Mouse (Mus musculus): ENCODE measurements at regions not wholly inside any gene's neighbourhood (a gene's known extent, or its start where the extent isn't known, plus 50 kb on each side); places are given as distances from the start of the nearest gene placed in this dataset.

DNA sequence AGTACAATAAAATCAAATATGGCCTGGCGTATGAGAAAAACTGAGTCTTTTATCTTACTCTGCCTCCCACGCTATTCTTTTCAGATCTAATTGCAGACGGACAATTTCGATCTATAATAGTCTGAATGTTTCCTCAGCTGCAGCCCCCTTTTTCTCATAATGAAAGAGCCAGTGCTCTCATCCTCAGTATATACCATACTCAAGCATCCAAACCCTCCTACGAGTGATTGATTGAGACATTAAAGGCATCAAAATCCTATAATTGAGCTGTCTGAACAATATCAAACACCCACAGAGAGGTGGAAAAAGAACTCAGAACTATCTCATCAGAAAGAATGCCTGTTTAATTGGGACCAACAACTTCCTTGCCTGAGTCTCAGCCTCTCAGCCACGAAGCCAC lies 87.0 kb downstream of the Rbm43 start:
- no peak overlapping the region for H3K4me3 ChIP-seq (replicated peaks)
- H3K9me3 ChIP-seq = peaks cover 4% of the 10 kb centered on the region; the same call in 1 of the 2 replicates
- peaks cover 6% of the 10 kb centered on the region for H3K4me1 ChIP-seq
- TF ChIP-seq GATA1 (IDR thresholded peaks at IDR 0.05; ENCODE audit: borderline replicate concordance, low read length) = no peak
- no peak for TF ChIP-seq FLI1 (IDR thresholded peaks at IDR 0.05; ENCODE audit: low read length)
- peaks cover 5% of the 10 kb centered on the region for H3K27me3 ChIP-seq (replicated peaks)
- no peaks in the 10 kb centered on the region for H3K36me3 ChIP-seq (replicated peaks; ENCODE audit: low read length)

DNA sequence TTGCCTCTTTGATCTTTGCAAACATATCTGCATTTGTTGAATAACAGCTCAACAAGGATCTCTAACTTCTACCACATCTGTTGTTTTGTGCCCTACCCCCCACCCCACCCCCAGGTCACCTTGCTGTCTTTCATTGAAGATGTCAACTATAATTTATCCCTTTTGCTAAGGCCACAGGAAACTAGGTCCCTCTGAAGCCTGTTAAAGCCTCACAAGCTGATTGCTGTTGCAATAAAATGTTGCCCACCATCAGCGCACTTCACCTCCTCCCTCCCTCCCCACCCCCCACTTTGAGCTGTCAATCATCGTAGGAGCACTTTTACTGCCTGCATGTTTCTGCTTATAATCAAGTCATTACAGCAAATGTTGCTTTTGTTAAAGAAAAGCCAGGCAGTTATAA lies 86.5 kb downstream of the Rbm43 start:
- Histone ChIP-seq H3K9me3 (peaks cover 4% of the 10 kb centered on the region; the same call in 1 of the 2 replicates), H3K4me3 (replicated peaks) (no peak overlapping the region), H3K4me1 (peaks cover 6% of the 10 kb centered on the region), H3K36me3 (replicated peaks; ENCODE audit: low read length) (no peaks in the 10 kb centered on the region), H3K27me3 (replicated peaks) (peaks cover 5% of the 10 kb centered on the region)
- TF ChIP-seq FLI1 (IDR thresholded peaks at IDR 0.05; ENCODE audit: low read length) = no peak
- no peak for TF ChIP-seq GATA1 (IDR thresholded peaks at IDR 0.05; ENCODE audit: borderline replicate concordance, low read length)

- Histone ChIP-seq H3K36me3 (replicated peaks; ENCODE audit: low read length) (no peaks in the 10 kb centered on the region), H3K9me3 (peaks cover 4% of the 10 kb centered on the region; the same call in 1 of the 2 replicates), H3K4me3 (replicated peaks) (no peak overlapping the region), H3K27me3 (replicated peaks) (peaks cover 5% of the 10 kb centered on the region), H3K4me1 (no peaks in the 10 kb centered on the region)
- TF ChIP-seq FLI1 (IDR thresholded peaks at IDR 0.05; ENCODE audit: low read length) = no peak
- no peak for TF ChIP-seq GATA1 (IDR thresholded peaks at IDR 0.05; ENCODE audit: borderline replicate concordance, low read length)
These were observed 84.4 kb downstream of the Rbm43 start for GRCm38 (mm10) chr2:51850581-51850980.

GRCm38 (mm10) chr2:51851711-51852110 lies 83.3 kb downstream of the Rbm43 start:
- Histone ChIP-seq H3K36me3 (replicated peaks; ENCODE audit: low read length) (no peaks in the 10 kb centered on the region), H3K27me3 (replicated peaks) (peaks cover 5% of the 10 kb centered on the region), H3K9me3 (peaks cover 4% of the 10 kb centered on the region; the same call in 1 of the 2 replicates), H3K4me3 (replicated peaks) (no peak overlapping the region), H3K4me1 (no peaks in the 10 kb centered on the region)
- TF ChIP-seq FLI1 (IDR thresholded peaks at IDR 0.05; ENCODE audit: low read length) (no peak), GATA1 (IDR thresholded peaks at IDR 0.05; ENCODE audit: borderline replicate concordance, low read length) (no peak)

GRCm38 (mm10) chr2:51857226-51857625 lies 77.7 kb downstream of the Rbm43 start:
- H3K27me3 ChIP-seq (replicated peaks) = no peaks in the 10 kb centered on the region
- no peak overlapping the region for H3K4me3 ChIP-seq (replicated peaks)
- TF ChIP-seq GATA1 (IDR thresholded peaks at IDR 0.05; ENCODE audit: borderline replicate concordance, low read length) (no peak), FLI1 (IDR thresholded peaks at IDR 0.05; ENCODE audit: low read length) (no peak)
- no peaks in the 10 kb centered on the region for H3K9me3 ChIP-seq
- H3K4me1 ChIP-seq = peaks cover 3% of the 10 kb centered on the region; the same call in 1 of the 2 replicates
- H3K36me3 ChIP-seq (replicated peaks; ENCODE audit: low read length) = no peaks in the 10 kb centered on the region

DNA sequence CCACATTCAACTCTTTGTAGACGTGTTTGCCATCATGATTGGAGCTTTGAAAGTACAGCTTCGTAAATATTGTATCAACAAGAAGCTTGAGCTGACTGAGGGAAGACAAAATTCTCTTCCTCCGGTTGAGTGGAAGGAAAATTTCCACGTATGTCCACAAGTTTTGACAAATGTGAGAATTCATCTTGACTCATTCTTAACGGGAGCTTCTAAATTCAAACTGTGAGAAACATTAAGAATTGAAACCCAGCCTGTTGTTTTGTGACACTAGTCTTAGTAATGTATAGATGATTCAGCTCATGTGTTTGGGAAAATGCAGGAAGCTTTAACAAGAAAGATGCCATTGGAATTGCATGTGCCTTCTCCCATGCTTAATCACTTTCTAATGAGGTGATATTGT lies 68.9 kb downstream of the Rbm43 start:
- Histone ChIP-seq H3K4me3 (replicated peaks) (no peak overlapping the region), H3K4me1 (peaks cover 23% of the 10 kb centered on the region), H3K27me3 (replicated peaks) (no peaks in the 10 kb centered on the region), H3K9me3 (no peaks in the 10 kb centered on the region), H3K36me3 (replicated peaks; ENCODE audit: low read length) (no peaks in the 10 kb centered on the region)
- TF ChIP-seq FLI1 (IDR thresholded peaks at IDR 0.05; ENCODE audit: low read length) (no peak), GATA1 (IDR thresholded peaks at IDR 0.05; ENCODE audit: borderline replicate concordance, low read length) (no peak)

GRCm38 (mm10) chr2:51868878-51869510 lies 66.0 kb downstream of the Rbm43 start:
- H3K4me1 ChIP-seq = peaks cover 21% of the 10 kb centered on the region
- H3K36me3 ChIP-seq (replicated peaks; ENCODE audit: low read length) = no peaks in the 10 kb centered on the region
- no peaks in the 10 kb centered on the region for H3K27me3 ChIP-seq (replicated peaks)
- no peaks in the 10 kb centered on the region for H3K9me3 ChIP-seq
- TF ChIP-seq FLI1 (IDR thresholded peaks at IDR 0.05; ENCODE audit: low read length) = no peak
- no peak for TF ChIP-seq GATA1 (IDR thresholded peaks at IDR 0.05; ENCODE audit: borderline replicate concordance, low read length)
- no peak overlapping the region for H3K4me3 ChIP-seq (replicated peaks)

GRCm38 (mm10) chr2:51871571-51871970 lies 63.4 kb downstream of the Rbm43 start:
- H3K36me3 ChIP-seq (replicated peaks; ENCODE audit: low read length) = no peaks in the 10 kb centered on the region
- peaks cover 22% of the 10 kb centered on the region for H3K4me1 ChIP-seq
- H3K4me3 ChIP-seq (replicated peaks) = no peak overlapping the region
- no peaks in the 10 kb centered on the region for H3K27me3 ChIP-seq (replicated peaks)
- TF ChIP-seq FLI1 (IDR thresholded peaks at IDR 0.05; ENCODE audit: low read length) = no peak
- TF ChIP-seq GATA1 (IDR thresholded peaks at IDR 0.05; ENCODE audit: borderline replicate concordance, low read length) = no peak
- no peaks in the 10 kb centered on the region for H3K9me3 ChIP-seq

All from megakaryocyte, embryonic 14.5 days (primary cell).